Mouse (Mus musculus): Measurements from ENCODE around the gene Praf2. TPM values are rescaled to one million over a fixed set of nuclear protein-coding genes. Genes with fewer than 3 reads are reported as not detected.

The Praf2 gene
- 10 to 100 TPM; 13.6 to 14.4 TPM for total RNA-seq (2023)

GRCm38 (mm10) chrX:7728215-7728921 is at the start of gene Praf2:
TSS of gene Praf2 (plus strand) at chrX:7728439.

GRCm38 (mm10) chrX:7680864-7681263 is 47.4 kb upstream of the Praf2 start, which contains the start of gene Magix:
TSS of gene Magix (minus strand) at chrX:7681251.

GRCm38 (mm10) chrX:7696954-7697381 is 31.3 kb upstream of the Praf2 start, which contains the start of gene Gpkow:
TSS of gene Gpkow (plus strand) at chrX:7697131.

DNA sequence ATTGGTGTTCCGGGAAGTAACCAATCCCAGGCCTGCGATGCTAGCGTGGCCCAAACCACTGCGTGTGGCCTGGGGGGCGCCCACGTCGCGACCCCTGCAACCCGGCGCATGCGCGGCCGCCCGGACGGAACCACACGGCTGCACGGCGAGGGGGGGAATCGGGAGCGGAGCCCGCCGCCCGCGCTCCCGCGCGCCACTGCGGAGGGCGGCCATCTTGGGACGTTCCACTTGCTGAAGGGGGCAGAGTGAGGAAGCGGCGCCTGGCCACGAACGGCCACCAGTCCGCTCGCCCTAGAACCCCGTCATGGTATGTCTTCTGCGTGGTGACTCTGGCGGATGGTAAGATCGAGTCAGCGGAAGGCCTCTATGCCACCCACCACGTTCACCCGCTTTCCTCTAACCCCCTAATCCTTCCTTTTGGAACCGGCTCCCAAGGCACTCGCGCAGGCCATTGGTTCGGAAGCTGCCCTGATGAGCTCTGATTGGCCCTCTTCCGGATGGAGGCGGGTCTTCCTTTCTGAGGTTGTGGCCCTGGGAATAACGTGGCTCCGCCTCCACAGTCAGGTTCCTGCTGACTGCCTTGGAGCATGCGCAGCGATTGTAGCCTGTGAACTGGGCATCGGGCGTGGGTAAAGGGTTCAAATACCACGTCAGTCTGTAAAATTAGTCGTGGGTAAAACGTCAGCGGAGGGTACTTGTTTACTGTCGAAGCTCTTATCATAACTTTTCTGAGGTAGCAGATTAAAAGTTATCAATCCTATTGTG is 13.9 kb upstream of the Praf2 start, which contains the start of gene Wdr45:
Wdr45 (plus strand) TSS at position 199 of the 765 bp plus-strand sequence.

GRCm38 (mm10) chrX:7721514-7722281 is 6.5 kb upstream of the Praf2 start, which contains the start of gene Gm45208:
TSS of gene Gm45208 (plus strand) at chrX:7722245.

GRCm38 (mm10) chrX:7750432-7751116 is 22.3 kb downstream of the Praf2 start, which contains the start of gene Ccdc120:
TSS of gene Ccdc120 (minus strand) at chrX:7750905.

DNA sequence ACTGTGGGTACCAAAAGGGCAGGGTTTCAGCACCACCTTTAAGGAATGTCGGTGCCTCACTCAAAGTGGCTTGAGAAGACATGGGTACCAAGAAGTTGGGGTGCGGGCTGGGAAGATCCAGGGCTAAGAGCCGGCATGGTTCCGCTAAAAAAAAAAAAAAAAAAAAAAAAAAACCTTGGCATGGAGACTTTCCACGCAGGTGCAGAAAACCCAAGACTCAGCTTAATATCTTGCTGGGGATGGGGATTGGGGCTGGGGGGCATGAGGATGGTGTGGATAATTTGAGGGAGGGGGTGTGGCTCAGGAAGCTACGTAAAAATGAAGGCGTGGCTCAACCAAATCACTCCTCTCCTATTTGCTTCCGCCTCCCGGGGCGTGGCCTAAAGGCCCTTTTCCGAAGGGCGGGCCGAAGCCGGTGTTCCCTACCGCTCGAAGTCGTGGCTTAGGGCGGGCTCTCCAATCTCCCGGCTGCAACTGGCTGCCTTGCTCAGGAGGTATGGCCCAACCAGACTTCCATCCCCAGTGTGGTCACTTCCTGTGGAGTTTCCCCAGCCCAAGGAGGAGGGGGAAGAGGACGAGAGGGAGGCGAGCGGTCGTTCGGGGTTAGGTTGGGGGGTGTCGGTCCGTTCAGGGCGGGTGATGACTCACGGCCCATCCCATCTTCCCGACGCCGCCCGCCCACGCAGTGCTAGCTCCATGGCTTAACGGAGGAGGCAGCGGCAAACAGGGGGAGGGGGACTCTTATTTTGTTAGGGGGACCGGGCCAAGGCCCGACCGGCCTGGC is 34.1 kb downstream of the Praf2 start, which contains the start of gene Tfe3:
Tfe3 (plus strand) TSS at position 424 of the 784 bp plus-strand sequence.

Other genes with a start within 250 kb of the Praf2 start
- not detected for gene Foxp3, start 154.8 kb upstream of the Praf2 start, total RNA-seq (2023)
- gene Ppp1r3f, start 154.2 kb upstream of the Praf2 start, total RNA-seq (2023) = 1 to 10 TPM; 5.3 to 6.6 TPM
- 10 to 100 TPM; 19.4 to 23.0 TPM for gene Ccdc22, start 122.9 kb upstream of the Praf2 start, total RNA-seq (2023)
- gene Cacna1f, start 121.4 kb upstream of the Praf2 start, total RNA-seq (2023) = not detected
- under 1 TPM; 0.55 to 0.56 TPM for gene Syp, start 90.0 kb upstream of the Praf2 start, total RNA-seq (2023)
- 10 to 100 TPM; 34.3 to 35.7 TPM for gene Prickle3, start 71.2 kb upstream of the Praf2 start, total RNA-seq (2023)
- 100 to 1,000 TPM; 105 to 109 TPM for gene Plp2, start 57.0 kb upstream of the Praf2 start, total RNA-seq (2023)
- gene Magix, start 47.2 kb upstream of the Praf2 start, total RNA-seq (2023) = not detected
- gene Gpkow, start 31.3 kb upstream of the Praf2 start, total RNA-seq (2023) = 10 to 100 TPM; 52.4 to 61.9 TPM
- 10 to 100 TPM; 70.0 to 71.3 TPM for gene Wdr45, start 14.1 kb upstream of the Praf2 start, total RNA-seq (2023)
- gene Gm45208, start 6.2 kb upstream of the Praf2 start, total RNA-seq (2023) = not detected
- gene Ccdc120, start 22.5 kb downstream of the Praf2 start, total RNA-seq (2023) = not detected
- 10 to 100 TPM; 27.3 to 33.5 TPM for gene Tfe3, start 34.1 kb downstream of the Praf2 start, total RNA-seq (2023)
- gene Gripap1, start 61.3 kb downstream of the Praf2 start, total RNA-seq (2023) = 100 to 1,000 TPM; 274 to 300 TPM
- gene Kcnd1, start 93.8 kb downstream of the Praf2 start, total RNA-seq (2023) = 1 to 10 TPM in 1 of 2 experiments, under 1 TPM in 1; 0.59 to 2.3 TPM
- 100 to 1,000 TPM; 180 to 210 TPM for gene Otud5, start 112.9 kb downstream of the Praf2 start, total RNA-seq (2023)
- gene Pim2, start 149.8 kb downstream of the Praf2 start, total RNA-seq (2023) = 10 to 100 TPM; 35.7 to 59.2 TPM
- gene Slc35a2, start 155.6 kb downstream of the Praf2 start, total RNA-seq (2023) = 10 to 100 TPM; 30.9 to 34.8 TPM
- 100 to 1,000 TPM; 121 to 128 TPM for gene Pqbp1, start 170.8 kb downstream of the Praf2 start, total RNA-seq (2023)
- gene Timm17b, start 170.9 kb downstream of the Praf2 start, total RNA-seq (2023) = 10 to 100 TPM; 59.7 to 62.1 TPM
- gene Gm10491, start 179.4 kb downstream of the Praf2 start, total RNA-seq (2023) = not detected
- gene Gm10490, start 181.1 kb downstream of the Praf2 start, total RNA-seq (2023) = not detected
- gene Pcsk1n, start 191.4 kb downstream of the Praf2 start, total RNA-seq (2023) = not detected
- not detected for gene Eras, start 200.2 kb downstream of the Praf2 start, total RNA-seq (2023)
- gene Hdac6, start 219.4 kb downstream of the Praf2 start, total RNA-seq (2023) = 10 to 100 TPM; 21.5 to 23.6 TPM
- not detected for gene Gata1, start 249.6 kb downstream of the Praf2 start, total RNA-seq (2023)

All from B cell, adult 67 days (primary cell).